Mouse (Mus musculus): ENCODE measurements around the gene Gtdc1. TPM values are rescaled to one million over a fixed set of nuclear protein-coding genes. Genes with fewer than 3 reads are reported as not detected.
"Not testable (repeated sequence)": the region's sequence is repeated elsewhere in the genome, so short reads cannot be mapped to it uniquely, and the experiment has no call there.

The Gtdc1 gene
- total and polyA plus RNA-seq, 2 experiments from 2014 or later: 18.6 to 43.4 TPM

DNA sequence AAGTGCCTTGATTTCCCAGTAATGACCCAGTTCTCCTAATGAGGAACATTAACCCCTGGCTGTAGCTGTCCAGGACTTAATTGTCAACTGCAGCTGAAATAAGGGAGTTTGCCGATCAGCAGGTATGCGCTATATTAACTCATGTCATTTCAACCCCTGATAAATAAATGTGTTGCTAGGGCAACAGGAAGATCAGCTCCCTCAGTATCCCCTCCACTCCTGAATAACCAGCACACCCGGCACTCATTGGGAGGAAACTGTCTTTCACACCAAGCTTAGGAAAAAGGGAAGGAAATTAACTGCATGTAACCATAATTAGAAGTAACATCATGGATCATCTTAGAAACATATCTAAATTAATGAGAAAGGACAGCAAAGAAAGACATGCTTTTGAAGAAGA lies 302.3 kb downstream of the Gtdc1 start:
- H3K27me3 ChIP-seq (ENCODE audit: insufficient read depth, low read length): no peaks in the 10 kb centered on the region
- WGBS: 46% methylated on average over 3 of the region's 3 CpGs
- H3K36me3 ChIP-seq (ENCODE audit: insufficient read depth, low read length): no peaks in the 10 kb centered on the region
- no peak overlapping the region for H3K4me2 ChIP-seq (ENCODE audit: low read depth, low read length, poor library complexity, severe bottlenecking)
- no peaks in the 10 kb centered on the region for H3K4me1 ChIP-seq (ENCODE audit: insufficient read depth, low read length)
- no peaks in the 10 kb centered on the region for H3K9me3 ChIP-seq (ENCODE audit: low read length)
- no peak for TF ChIP-seq CTCF (IDR thresholded peaks at IDR 0.05)
- H3K9ac ChIP-seq (replicated peaks; ENCODE audit: low read length, poor library complexity, severe bottlenecking): no peak overlapping the region
- no peak overlapping the region for H3K27ac ChIP-seq (ENCODE audit: low read depth, low read length)
- no peak overlapping the region for H3K4me3 ChIP-seq (ENCODE audit: low read depth, low read length)
- DNase-seq (ENCODE audit: low spot score): no peak
- no peak for ATAC-seq (ENCODE audit: low FRiP score)

DNA sequence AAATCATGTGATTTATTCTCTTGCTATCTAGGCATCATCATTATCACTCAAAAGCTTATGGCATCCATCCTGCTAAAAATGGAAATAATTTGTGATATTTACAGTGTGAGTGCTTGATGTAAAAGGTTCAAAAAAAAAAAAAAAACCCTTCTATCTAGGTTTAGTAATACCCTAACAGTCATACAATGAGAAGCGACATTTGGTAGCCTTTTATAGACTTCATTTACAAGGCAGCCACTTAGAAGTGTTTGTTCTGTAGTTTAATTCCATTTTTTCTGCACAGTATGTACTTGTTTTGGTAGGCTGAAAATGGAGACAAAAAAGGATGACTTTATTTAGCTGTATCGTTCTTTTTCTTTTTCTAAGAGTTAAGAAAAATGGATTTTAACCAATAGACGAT lies 305.0 kb downstream of the Gtdc1 start:
- no peaks in the 10 kb centered on the region for H3K27me3 ChIP-seq (ENCODE audit: insufficient read depth, low read length)
- no peak overlapping the region for H3K27ac ChIP-seq (ENCODE audit: low read depth, low read length)
- 82% methylated on average over 3 of the region's 3 CpGs for WGBS
- no peak overlapping the region for H3K9ac ChIP-seq (replicated peaks; ENCODE audit: low read length, poor library complexity, severe bottlenecking)
- no peaks in the 10 kb centered on the region for H3K36me3 ChIP-seq (ENCODE audit: insufficient read depth, low read length)
- ATAC-seq (ENCODE audit: low FRiP score): no peak
- H3K9me3 ChIP-seq (ENCODE audit: low read length): no peaks in the 10 kb centered on the region
- no peak for TF ChIP-seq CTCF (IDR thresholded peaks at IDR 0.05)
- no peaks in the 10 kb centered on the region for H3K4me1 ChIP-seq (ENCODE audit: insufficient read depth, low read length)
- no peak for DNase-seq (ENCODE audit: low spot score)
- no peak overlapping the region for H3K4me2 ChIP-seq (ENCODE audit: low read depth, low read length, poor library complexity, severe bottlenecking)
- no peak overlapping the region for H3K4me3 ChIP-seq (ENCODE audit: low read depth, low read length)

DNA sequence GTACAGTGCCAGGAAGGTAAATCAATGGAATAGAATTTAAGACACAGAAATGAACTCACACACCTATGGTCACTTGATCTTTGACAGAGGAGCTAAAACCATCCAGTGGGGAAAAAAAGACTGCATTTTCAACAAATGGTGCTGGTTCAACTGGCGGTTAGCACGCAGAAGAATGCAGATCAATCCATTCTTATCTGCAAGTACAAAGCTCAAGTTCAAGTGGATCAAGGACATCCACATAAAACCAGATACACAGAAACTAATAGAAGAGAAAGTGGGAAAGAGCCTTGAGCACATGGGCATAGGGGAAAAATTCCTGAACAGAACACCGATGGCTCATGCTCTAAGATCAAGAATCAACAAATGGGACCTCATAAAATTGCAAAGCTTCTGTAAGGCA lies 327.8 kb downstream of the Gtdc1 start:
- H3K9ac ChIP-seq (replicated peaks; ENCODE audit: low read length, poor library complexity, severe bottlenecking); DNase-seq (ENCODE audit: low spot score); H3K4me2 ChIP-seq (ENCODE audit: low read depth, low read length, poor library complexity, severe bottlenecking); H3K27ac ChIP-seq (ENCODE audit: low read depth, low read length); H3K36me3 ChIP-seq (ENCODE audit: insufficient read depth, low read length); H3K4me3 ChIP-seq (ENCODE audit: low read depth, low read length); H3K9me3 ChIP-seq (ENCODE audit: low read length); H3K27me3 ChIP-seq (ENCODE audit: insufficient read depth, low read length); H3K4me1 ChIP-seq (ENCODE audit: insufficient read depth, low read length); ATAC-seq (ENCODE audit: low FRiP score): not testable (repeated sequence)
- WGBS: 94% methylated on average over 3 of the region's 3 CpGs

DNA sequence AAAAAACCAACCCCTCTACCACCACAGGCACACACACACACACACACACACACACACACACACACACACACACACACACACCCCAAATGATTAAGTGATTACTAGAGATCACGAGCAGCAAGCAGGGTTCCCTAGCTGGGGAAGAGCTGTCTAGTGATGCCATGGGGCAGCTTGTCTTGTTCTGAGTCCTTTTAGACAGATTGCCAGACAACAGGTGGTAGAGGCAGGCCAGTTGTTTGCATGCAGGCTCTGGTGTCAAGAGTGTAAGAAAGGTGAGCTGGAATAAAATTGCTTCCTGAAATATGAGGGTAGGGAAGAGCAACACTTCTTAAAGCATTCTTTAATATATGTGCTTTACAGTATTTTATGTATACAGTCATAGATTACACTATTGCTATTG lies 333.2 kb downstream of the Gtdc1 start:
- Histone ChIP-seq H3K9ac (replicated peaks; ENCODE audit: low read length, poor library complexity, severe bottlenecking) (no peak overlapping the region), H3K36me3 (ENCODE audit: insufficient read depth, low read length) (no peaks in the 10 kb centered on the region), H3K27me3 (ENCODE audit: insufficient read depth, low read length) (no peaks in the 10 kb centered on the region), H3K4me2 (ENCODE audit: low read depth, low read length, poor library complexity, severe bottlenecking) (no peak overlapping the region), H3K27ac (ENCODE audit: low read depth, low read length) (no peak overlapping the region), H3K9me3 (ENCODE audit: low read length) (no peaks in the 10 kb centered on the region), H3K4me3 (ENCODE audit: low read depth, low read length) (no peak overlapping the region), H3K4me1 (ENCODE audit: insufficient read depth, low read length) (no peaks in the 10 kb centered on the region)
- no peak for ATAC-seq (ENCODE audit: low FRiP score)
- no peak for DNase-seq (ENCODE audit: low spot score)
- WGBS: 88% methylated on average over 1 of the region's 1 CpGs
- no peak for TF ChIP-seq CTCF (IDR thresholded peaks at IDR 0.05)

DNA sequence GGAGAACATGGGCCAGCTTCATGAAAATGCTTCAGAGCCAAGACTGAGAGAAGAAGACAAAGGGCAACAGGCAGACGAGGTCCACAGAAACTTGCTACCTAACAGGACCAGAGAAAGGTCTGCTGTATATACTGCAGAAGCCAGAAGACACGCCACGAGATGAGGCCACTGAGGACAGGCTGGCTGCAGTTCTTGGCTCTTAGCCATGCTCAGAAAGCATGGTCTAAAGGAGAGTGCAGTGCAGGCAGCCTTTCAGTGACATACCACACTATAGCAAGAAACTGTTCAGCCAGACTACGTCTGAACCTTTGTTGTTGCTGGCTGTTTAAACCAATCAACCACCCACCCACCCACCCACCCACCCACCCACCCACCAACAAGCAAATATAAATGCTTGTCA lies 336.6 kb downstream of the Gtdc1 start:
- DNase-seq (ENCODE audit: low spot score): peak; percentile 40
- Histone ChIP-seq H3K4me2 (ENCODE audit: low read depth, low read length, poor library complexity, severe bottlenecking) (no peak overlapping the region), H3K9ac (replicated peaks; ENCODE audit: low read length, poor library complexity, severe bottlenecking) (no peak overlapping the region), H3K27ac (ENCODE audit: low read depth, low read length) (no peak overlapping the region), H3K4me3 (ENCODE audit: low read depth, low read length) (no peak overlapping the region), H3K27me3 (ENCODE audit: insufficient read depth, low read length) (no peaks in the 10 kb centered on the region), H3K9me3 (ENCODE audit: low read length) (no peaks in the 10 kb centered on the region), H3K4me1 (ENCODE audit: insufficient read depth, low read length) (no peaks in the 10 kb centered on the region), H3K36me3 (ENCODE audit: insufficient read depth, low read length) (no peaks in the 10 kb centered on the region)
- ATAC-seq (ENCODE audit: low FRiP score): peak; percentile 62; the same call in 1 of the 2 replicates
- WGBS: 60% methylated on average over 4 of the region's 4 CpGs
- TF ChIP-seq CTCF (IDR thresholded peaks at IDR 0.05): no peak

DNA sequence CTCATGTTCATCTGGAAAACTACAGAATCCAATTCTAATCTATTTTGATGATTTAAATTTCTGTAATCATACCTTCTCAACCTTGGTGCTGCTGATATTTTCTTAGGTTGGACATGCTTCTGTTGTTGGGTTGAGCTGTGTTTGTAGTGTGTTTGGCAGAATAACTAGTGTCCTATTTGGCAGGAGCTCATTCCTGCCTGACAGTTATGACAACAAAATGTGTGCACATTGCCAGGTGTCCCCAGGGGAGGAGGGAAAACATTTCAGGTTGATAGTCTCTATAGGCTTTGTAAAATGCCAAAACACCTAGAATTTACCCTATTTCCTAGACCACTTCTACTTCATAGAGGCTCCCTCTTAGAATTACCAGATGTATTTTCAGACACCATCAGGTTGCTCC lies 343.4 kb downstream of the Gtdc1 start:
- ATAC-seq (ENCODE audit: low FRiP score): no peak
- H3K4me2 ChIP-seq (ENCODE audit: low read depth, low read length, poor library complexity, severe bottlenecking): no peak overlapping the region
- no peaks in the 10 kb centered on the region for H3K9me3 ChIP-seq (ENCODE audit: low read length)
- no peak overlapping the region for H3K4me3 ChIP-seq (ENCODE audit: low read depth, low read length)
- no peak overlapping the region for H3K27ac ChIP-seq (ENCODE audit: low read depth, low read length)
- H3K4me1 ChIP-seq (ENCODE audit: insufficient read depth, low read length): no peaks in the 10 kb centered on the region
- H3K36me3 ChIP-seq (ENCODE audit: insufficient read depth, low read length): no peaks in the 10 kb centered on the region
- TF ChIP-seq CTCF (IDR thresholded peaks at IDR 0.05): no peak
- DNase-seq (ENCODE audit: low spot score): no peak
- H3K27me3 ChIP-seq (ENCODE audit: insufficient read depth, low read length): no peaks in the 10 kb centered on the region
- H3K9ac ChIP-seq (replicated peaks; ENCODE audit: low read length, poor library complexity, severe bottlenecking): no peak overlapping the region

DNA sequence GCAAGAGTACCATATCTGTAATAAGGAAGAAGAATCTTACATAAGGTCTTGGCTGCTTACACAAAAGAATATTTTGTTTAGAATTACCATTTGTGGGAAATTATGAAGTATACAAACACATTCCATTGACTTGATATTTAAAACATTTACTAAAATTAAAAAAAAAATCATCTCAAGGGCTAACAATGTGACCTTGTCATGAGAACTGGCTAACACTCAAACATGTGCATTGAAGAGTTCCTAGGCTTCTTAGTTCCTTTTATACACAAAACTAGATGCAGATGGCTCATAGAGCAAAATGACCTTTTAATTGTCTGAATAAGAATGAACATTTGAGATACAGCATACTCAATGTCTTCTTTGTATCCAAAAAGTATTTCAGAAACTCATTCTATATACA lies 344.0 kb downstream of the Gtdc1 start:
- Histone ChIP-seq H3K4me1 (ENCODE audit: insufficient read depth, low read length) (no peaks in the 10 kb centered on the region), H3K9me3 (ENCODE audit: low read length) (no peaks in the 10 kb centered on the region), H3K9ac (replicated peaks; ENCODE audit: low read length, poor library complexity, severe bottlenecking) (no peak overlapping the region), H3K4me2 (ENCODE audit: low read depth, low read length, poor library complexity, severe bottlenecking) (no peak overlapping the region), H3K27ac (ENCODE audit: low read depth, low read length) (no peak overlapping the region), H3K27me3 (ENCODE audit: insufficient read depth, low read length) (no peaks in the 10 kb centered on the region), H3K36me3 (ENCODE audit: insufficient read depth, low read length) (no peaks in the 10 kb centered on the region), H3K4me3 (ENCODE audit: low read depth, low read length) (no peak overlapping the region)
- DNase-seq (ENCODE audit: low spot score): no peak
- no peak for TF ChIP-seq CTCF (IDR thresholded peaks at IDR 0.05)
- no peak for ATAC-seq (ENCODE audit: low FRiP score)
